Mouse (Mus musculus) gastrocnemius, adult 2 months (tissue): ENCODE measurements at regions not wholly inside any gene's neighbourhood (a gene's known extent, or its start where the extent isn't known, plus 50 kb on each side); places are given as distances from the start of the nearest gene placed in this dataset.

Experiments
- DNase-seq: peaks from one replicate; pipeline ENCODE4 v3.0.0; 2022
- H3K27ac ChIP-seq: fragments of 200-600 bp; 2 replicates; pipeline ENCODE4 v1.8.1; 2022; ENCODE audit warnings: mild to moderate bottlenecking
- H3K4me3 ChIP-seq: fragments of 200-600 bp; 2 replicates; pipeline ENCODE4 v1.8.1; 2022; ENCODE audit warnings: mild to moderate bottlenecking, moderate library complexity
- CTCF ChIP-seq: fragments of 200-600 bp; IDR thresholded peaks from 2 replicates; pipeline ENCODE4 v1.8.1; 2022; ENCODE audit warnings: antibody characterized with exemption, mild to moderate bottlenecking, moderate library complexity
- intact Hi-C: fragments of 180-260 bp; cut with DNase I; formaldehyde crosslinking; loops from one replicate; pipeline ENCODE4 v1.15.1; 2025

DNA sequence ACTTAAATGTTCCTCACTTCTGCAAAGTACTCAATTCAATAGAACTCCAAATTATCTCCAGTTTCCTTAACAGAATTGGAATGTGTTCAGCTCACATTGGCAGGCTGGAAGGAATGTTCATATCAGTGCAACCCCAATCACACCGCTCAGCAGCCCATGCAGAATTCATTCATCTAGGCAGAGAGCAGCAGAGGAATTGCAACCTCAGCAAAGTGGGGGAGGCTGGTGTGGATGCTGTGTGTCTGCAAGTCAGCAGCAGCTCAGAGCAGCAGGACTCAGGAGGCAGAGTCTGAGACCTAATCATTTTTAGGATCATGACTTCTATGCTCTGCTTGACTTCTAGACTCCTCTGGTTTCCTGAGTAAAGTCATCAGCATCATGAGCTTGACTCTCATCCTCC, 100.7 kb upstream of the Chrna7 start:
- no peak for DNase-seq
- intact Hi-C loops = no loop called here
- H3K4me3 ChIP-seq = no peak overlapping the region
- no peak for TF ChIP-seq CTCF
- no peak overlapping the region for H3K27ac ChIP-seq

DNA sequence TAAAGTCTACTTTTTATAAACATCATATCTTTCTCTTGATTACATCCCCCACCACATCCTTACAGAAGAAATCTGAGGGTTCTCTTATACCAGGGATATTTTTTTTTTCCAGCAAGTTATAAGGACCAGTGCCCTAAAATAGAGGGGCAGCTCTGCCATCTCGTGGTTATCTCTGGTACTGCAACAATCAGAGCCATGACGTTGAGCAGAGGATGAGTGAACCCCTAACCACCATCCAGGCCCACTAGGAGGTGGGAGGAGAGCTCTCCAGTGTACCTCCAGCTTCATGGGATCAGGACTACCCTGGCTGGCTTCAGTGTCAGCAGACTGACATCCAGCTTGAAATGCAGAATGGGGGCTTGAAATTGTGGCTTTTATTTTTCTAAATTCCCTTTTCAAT, 107.2 kb upstream of the Chrna7 start:
- Histone ChIP-seq H3K27ac (no peak overlapping the region), H3K4me3 (no peak overlapping the region)
- peak; percentile 76 for TF ChIP-seq CTCF
- DNase-seq = peak; percentile 31
- intact Hi-C loops = loop anchor here (1.0 kb wide), 1 partner anchor 395 kb away; no protein-coding TSS in a partner anchor

DNA sequence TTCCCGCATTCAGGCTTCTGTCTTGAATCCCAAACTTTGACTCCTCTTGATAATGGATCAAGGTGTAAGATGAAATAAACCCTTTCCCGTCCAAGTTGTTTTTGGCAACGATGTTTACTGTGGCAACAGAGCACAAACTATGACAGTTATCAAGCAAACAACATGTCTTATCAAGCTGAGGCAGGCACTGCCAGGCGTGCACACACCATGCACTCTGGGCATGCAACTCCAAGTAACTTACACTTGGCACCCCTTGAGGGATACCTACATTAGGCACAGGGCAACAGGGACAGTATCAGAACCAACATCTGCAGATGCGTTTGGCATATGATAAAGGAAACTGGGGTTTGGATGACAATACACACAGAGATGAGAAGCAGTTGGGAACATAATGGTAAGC, 108.8 kb upstream of the Chrna7 start:
- intact Hi-C loops = no loop called here

DNA sequence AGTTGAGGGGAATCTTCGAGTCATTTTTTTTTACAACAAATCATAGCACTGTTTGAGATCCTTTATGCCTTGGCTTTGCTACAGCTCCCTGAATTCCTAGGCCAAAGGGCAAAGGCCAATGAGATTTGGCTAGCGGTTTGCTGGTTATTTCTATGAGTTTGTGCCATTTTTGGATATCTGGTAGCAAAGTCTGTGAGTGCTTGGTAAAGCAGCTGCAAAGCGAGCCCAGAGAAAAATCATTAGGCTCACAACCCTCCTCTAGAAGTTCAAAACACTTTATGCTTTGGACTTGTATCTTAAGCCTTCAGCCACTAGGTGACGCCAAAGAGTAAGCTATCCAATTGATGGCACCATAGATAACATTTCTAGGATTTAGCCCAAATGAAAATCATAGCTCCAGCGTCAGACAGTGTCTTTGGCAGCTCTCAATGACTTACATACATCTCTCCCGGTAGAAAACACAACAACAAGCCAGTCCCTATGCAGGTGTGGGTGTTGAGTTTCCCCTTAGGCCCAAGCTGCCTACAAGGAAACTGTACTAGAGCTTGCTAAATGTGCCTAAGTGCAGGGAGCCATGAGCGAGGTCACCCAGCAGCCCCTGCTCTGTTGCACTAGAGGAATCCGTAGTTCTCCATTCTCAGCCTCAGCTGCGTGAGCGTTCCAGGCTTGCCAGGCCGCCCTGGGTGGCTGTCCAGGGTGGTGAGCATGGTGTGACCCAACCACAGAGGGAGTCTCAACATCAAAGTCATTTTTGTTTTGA, 109.8 kb upstream of the Chrna7 start:
- TF ChIP-seq CTCF = peak; percentile 67
- intact Hi-C loops = no loop called here
- DNase-seq = no peak
- Histone ChIP-seq H3K27ac (no peak overlapping the region), H3K4me3 (no peak overlapping the region)

More for the DNA sequence above, 108.8 kb upstream of the Chrna7 start:
- Histone ChIP-seq H3K27ac (no peak overlapping the region), H3K4me3 (no peak overlapping the region)
- no peak for DNase-seq
- no peak for TF ChIP-seq CTCF

DNA sequence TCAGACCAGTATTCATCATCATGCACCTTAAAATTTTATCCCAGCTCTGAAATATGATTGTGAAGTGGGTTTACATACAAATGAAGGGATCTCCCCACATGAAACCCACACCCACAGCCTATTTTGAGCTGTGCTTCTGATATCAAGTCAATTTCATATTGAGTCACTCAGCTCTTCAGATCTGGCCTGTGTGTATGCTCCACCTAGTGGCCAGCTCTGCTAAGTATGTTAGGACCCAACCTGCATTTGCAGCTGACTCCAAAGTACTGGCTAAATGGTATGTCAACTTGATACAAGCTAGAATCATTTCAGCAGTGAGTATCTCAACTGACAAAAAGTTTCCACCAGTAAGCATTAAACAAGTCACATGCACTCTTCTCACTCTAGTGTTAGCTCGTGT, 109.4 kb upstream of the Otud7a start:
- Histone ChIP-seq H3K4me3 (no peak overlapping the region), H3K27ac (no peak overlapping the region)
- intact Hi-C loops = no loop called here
- TF ChIP-seq CTCF = peak; percentile 40
- DNase-seq = no peak

DNA sequence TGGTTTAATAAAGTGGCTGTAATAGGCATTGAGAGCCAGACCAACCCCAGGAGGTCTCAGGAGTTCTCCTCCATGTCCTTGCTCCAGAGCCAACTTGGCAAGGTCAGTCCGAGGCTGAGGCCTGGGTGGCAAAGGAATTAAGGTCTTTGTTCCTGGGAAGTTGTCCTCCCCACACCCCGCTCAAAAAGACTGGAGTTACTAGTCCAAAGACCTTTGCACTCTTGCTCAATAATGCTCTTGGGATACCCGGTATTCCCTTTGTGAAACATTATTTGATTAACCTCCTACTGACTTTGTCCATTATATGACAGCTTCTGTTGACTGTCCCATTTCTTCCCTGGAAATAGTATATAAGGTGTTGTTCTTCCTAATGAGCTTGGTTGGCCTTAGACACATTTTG, 108.5 kb upstream of the Otud7a start:
- no peak overlapping the region for H3K27ac ChIP-seq
- DNase-seq = no peak
- TF ChIP-seq CTCF = no peak
- H3K4me3 ChIP-seq = no peak overlapping the region
- intact Hi-C loops = no loop called here

DNA sequence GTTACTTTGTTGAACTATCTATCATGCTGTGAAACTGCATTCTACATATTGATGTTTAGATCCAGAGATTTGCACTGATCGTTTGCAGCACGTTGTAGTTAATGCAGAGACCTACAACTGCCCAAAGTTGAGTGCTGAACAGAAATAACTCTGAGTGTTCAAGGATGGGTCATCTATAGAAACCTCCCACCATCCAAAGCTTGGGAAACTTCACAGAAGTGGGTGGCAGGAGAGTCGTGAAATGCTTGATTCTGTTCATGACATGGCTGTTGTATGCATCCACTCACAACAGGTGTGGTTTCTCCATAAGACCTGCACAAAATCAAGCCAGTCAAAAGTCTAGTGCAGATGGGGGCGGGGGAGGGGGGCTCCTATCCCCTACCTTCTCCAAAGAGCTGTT, 102.8 kb upstream of the Otud7a start:
- no peak for TF ChIP-seq CTCF
- H3K27ac ChIP-seq = no peak overlapping the region
- intact Hi-C loops = no loop called here
- DNase-seq = no peak
- H3K4me3 ChIP-seq = no peak overlapping the region

DNA sequence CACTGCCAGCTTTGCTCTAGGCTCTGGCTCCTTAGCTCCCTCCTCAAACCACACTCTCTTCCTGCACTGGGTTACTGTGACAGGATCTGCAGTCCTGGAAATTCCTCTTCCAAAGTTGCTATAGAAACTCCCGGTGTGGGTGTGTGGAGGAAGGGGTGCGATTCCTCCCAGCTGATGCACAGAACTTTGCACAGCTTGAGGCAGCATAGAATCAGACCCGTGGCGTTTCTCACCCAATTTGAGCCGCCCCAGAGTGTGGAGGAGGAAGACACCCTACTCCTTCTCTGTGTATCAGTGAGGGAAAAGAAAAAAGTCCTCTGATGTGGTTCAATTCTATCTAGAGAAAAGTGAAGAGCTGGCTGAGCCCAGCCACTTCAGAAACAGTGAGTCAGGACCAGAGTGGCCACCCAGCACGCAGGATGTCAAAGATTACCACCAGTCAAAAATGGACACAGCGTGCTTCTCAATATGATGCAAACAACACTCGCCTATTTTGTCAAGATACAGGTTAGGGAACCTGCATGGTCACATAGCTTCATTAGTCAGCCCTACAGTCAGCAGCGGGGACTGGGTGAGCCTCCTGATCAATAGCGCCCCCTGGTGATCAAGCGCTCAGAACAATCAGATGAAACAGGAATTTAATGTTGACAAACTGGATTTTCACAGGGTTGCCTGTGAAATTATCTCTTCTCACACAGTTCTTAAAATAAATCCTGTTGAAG, 98.7 kb upstream of the Otud7a start:
- Histone ChIP-seq H3K4me3 (no peak overlapping the region), H3K27ac (no peak overlapping the region)
- intact Hi-C loops = no loop called here
- no peak for DNase-seq
- TF ChIP-seq CTCF = peak; percentile 48

DNA sequence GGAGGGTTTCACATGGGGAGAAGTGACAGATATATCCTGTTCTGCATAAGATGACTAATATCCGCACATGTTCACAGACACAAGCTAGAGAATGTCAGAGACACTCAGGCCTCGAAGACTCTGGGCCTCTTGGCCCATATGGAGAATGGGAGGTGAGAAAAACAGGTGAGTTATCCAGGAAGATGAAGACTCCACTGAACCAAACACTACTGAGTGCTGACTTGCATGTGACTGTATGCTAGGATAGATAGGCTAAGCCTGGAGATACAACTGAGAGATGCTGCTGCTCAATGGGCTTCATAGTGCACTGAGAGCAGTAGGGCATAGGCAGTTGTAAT, 98.2 kb upstream of the Otud7a start:
- DNase-seq = no peak
- intact Hi-C loops = no loop called here
- H3K4me3 ChIP-seq = no peak overlapping the region
- no peak for TF ChIP-seq CTCF
- no peak overlapping the region for H3K27ac ChIP-seq
